Mouse (Mus musculus) intestine, postnatal 0 days (tissue): Measurements from ENCODE around the gene Aurkaip1. TPM values are rescaled to one million over a fixed set of nuclear protein-coding genes. Genes with fewer than 3 reads are reported as not detected.

ENCODE experiments used
- ATAC-seq: fragments of 200-750 bp; cut with Nextera tagmentation; 2 replicates; pipeline ENCODE4 v1.8.0; 2017; ENCODE audit warnings: mild to moderate bottlenecking, moderate TSS enrichment, moderate library complexity
- H3K27ac ChIP-seq: fragments of 300-500 bp; sonication (generic); 2 replicates; pipeline ENCODE4 v1.5.1; 2014; ENCODE audit warnings: mild to moderate bottlenecking, low read depth, low read length, moderate library complexity
- H3K27me3 ChIP-seq: fragments of 300-500 bp; sonication (generic); replicated peaks from 2 replicates; pipeline ENCODE4 v1.6.1; 2014; ENCODE audit warnings: low read length, mixed read lengths; ENCODE audit not compliant: control insufficient read depth, insufficient read depth
- H3K36me3 ChIP-seq: fragments of 300-500 bp; sonication (generic); 2 replicates; pipeline ENCODE4 v1.6.1; 2014; ENCODE audit warnings: mild to moderate bottlenecking, moderate library complexity; ENCODE audit not compliant: control insufficient read depth, insufficient read depth
- H3K4me1 ChIP-seq: fragments of 300-500 bp; sonication (generic); replicated peaks from 2 replicates; pipeline ENCODE4 v1.6.1; 2014; ENCODE audit warnings: antibody characterized with exemption, low read length, mixed read lengths; ENCODE audit not compliant: control insufficient read depth, insufficient read depth
- H3K4me2 ChIP-seq: fragments of 300-500 bp; sonication (generic); replicated peaks from 2 replicates; pipeline ENCODE4 v1.6.1; 2014; ENCODE audit warnings: low read depth, mild to moderate bottlenecking, moderate library complexity
- H3K4me3 ChIP-seq: fragments of 300-500 bp; sonication (generic); 2 replicates; pipeline ENCODE4 v1.5.1; 2014; ENCODE audit warnings: low read depth, low read length
- H3K9ac ChIP-seq: fragments of 300-500 bp; sonication (generic); 2 replicates; pipeline ENCODE4 v1.6.1; 2014; ENCODE audit warnings: mild to moderate bottlenecking, low read depth, low read length
- H3K9me3 ChIP-seq: fragments of 300-500 bp; sonication (generic); 2 replicates; pipeline ENCODE4 v1.6.1; 2016; ENCODE audit warnings: mixed run types; ENCODE audit not compliant: control insufficient read depth
- CTCF ChIP-seq: sonication (generic); IDR thresholded peaks from 2 replicates; pipeline ENCODE4 v1.5.1; 2016; ENCODE audit warnings: low read depth, mild to moderate bottlenecking, control low read depth, antibody characterized with exemption, moderate library complexity
- WGBS: fragments of 180-500 bp; shearing (Covaris S2); extraction: QIAGEN DNeasy Blood & Tissue Kit; methylation state at CpG from one replicate; pipeline ENCODE4 v1.1.7; 2014; 5-methylcytosine and 5-hydroxymethylcytosine counted together
- polyA plus RNA-seq: library from polyadenylated mRNA; unstranded; fragments of >200 nt; fragmentation: Nextera tagmentation; extraction: Ambion mirVana; gene quantifications from 2 replicates; pipeline ENCODE4 v1.2.1, GENCODE M21; 2015

Gene Aurkaip1
- polyA plus RNA-seq, 1 experiment from 2014 or later: 152 TPM

DNA sequence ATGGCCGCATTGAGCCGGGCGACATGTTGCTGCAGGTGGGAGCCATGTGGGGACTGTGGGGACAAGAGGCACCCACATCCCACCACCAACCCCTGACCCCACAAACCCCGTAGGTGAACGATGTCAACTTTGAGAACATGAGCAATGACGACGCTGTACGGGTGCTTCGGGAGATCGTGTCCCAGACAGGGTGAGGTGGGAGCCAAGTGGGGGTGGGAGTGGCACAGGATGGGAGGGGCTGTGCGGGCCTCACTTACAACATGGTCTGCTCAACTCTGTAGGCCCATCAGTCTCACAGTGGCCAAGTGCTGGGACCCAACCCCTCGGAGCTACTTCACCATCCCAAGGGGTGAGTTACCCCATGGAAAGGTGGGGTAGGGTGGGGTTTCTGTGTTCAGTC, 23.9 kb downstream of the Aurkaip1 start:
- no peak overlapping the region for H3K27ac ChIP-seq
- no peak overlapping the region for H3K4me2 ChIP-seq
- WGBS: 92% methylated on average over 12 of the region's 12 CpGs
- H3K27me3 ChIP-seq: no peaks in the 10 kb centered on the region
- no peaks in the 10 kb centered on the region for H3K9me3 ChIP-seq
- no peak for TF ChIP-seq CTCF
- H3K4me1 ChIP-seq: no peaks in the 10 kb centered on the region
- H3K9ac ChIP-seq: no peak overlapping the region
- peaks cover 56% of the 10 kb centered on the region for H3K36me3 ChIP-seq
- H3K4me3 ChIP-seq: no peak overlapping the region
- no peak for ATAC-seq

DNA sequence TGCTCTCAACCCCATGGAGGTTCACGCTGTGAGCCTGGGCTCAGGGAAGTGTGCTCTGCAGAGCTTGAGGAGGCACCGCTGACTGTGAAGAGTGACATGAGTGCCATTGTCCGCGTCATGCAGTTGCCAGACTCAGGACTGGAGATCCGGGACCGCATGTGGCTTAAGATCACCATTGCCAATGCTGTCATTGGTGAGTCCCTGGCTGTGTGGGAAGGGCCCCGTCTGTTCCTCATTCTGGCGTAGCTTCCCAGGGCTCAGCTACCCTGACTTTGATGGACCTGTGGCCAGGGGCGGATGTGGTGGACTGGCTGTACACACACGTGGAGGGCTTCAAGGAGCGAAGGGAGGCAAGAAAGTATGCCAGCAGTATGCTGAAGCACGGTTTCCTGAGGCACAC, 25.0 kb downstream of the Aurkaip1 start:
- H3K4me1 ChIP-seq: no peaks in the 10 kb centered on the region
- no peak overlapping the region for H3K4me3 ChIP-seq
- H3K4me2 ChIP-seq: no peak overlapping the region
- no peaks in the 10 kb centered on the region for H3K27me3 ChIP-seq
- TF ChIP-seq CTCF: no peak
- ATAC-seq: no peak
- no peaks in the 10 kb centered on the region for H3K9me3 ChIP-seq
- H3K9ac ChIP-seq: no peak overlapping the region
- peaks cover 56% of the 10 kb centered on the region for H3K36me3 ChIP-seq
- WGBS: 94% methylated on average over 12 of the region's 12 CpGs
- no peak overlapping the region for H3K27ac ChIP-seq

DNA sequence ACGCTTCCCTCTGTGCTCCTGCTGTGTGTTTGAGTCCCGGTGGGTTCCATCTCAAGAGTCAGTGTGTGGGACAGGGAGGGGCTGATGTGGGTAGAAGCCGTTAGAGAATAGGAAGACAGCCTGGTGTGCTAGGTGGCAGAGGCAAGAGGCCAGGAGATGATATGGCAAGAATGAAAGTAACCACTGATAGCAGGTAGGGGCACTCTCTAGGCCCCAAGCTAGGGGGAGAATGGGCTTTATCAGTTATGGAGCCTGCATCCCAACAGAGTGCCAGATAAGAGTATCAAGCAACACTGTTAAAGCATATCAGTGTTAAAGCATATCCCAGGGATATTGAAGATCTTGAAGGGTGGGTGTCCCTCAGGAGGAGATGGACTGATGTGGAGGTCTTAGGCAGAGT, 25.8 kb downstream of the Aurkaip1 start:
- H3K9ac ChIP-seq: no peak overlapping the region
- WGBS: 83% methylated on average over 3 of the region's 3 CpGs
- no peak overlapping the region for H3K27ac ChIP-seq
- H3K4me1 ChIP-seq: no peaks in the 10 kb centered on the region
- H3K4me2 ChIP-seq: no peak overlapping the region
- no peak for ATAC-seq
- TF ChIP-seq CTCF: no peak
- peaks cover 58% of the 10 kb centered on the region for H3K36me3 ChIP-seq
- H3K27me3 ChIP-seq: no peaks in the 10 kb centered on the region
- H3K4me3 ChIP-seq: no peak overlapping the region
- H3K9me3 ChIP-seq: no peaks in the 10 kb centered on the region

DNA sequence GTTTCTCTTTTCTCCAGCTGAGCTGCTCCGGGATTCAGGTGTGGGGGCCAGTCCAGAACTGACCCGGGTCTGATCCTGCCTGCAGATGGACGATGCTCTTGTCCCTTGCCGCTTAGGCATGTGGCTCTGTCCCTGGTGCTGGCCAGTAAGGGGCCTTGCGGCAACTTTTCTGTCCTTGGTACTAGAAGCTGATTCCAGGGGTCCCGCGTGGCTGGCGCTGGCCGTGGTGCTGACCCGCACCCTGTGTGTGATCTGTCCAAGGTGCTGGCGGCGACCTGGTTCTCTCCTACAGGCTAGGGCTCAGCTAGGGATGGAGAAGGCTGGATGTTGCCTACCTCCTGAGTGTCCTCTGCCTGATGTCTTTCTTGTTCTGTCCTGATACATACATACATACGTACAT, 28.2 kb downstream of the Aurkaip1 start:
- H3K9me3 ChIP-seq: no peaks in the 10 kb centered on the region
- peaks cover 52% of the 10 kb centered on the region for H3K36me3 ChIP-seq
- H3K4me3 ChIP-seq: no peak overlapping the region
- no peak overlapping the region for H3K27ac ChIP-seq
- no peak overlapping the region for H3K9ac ChIP-seq
- H3K4me2 ChIP-seq: no peak overlapping the region
- TF ChIP-seq CTCF: peak; percentile 20; the same call in 1 of the 2 replicates
- no peaks in the 10 kb centered on the region for H3K4me1 ChIP-seq
- ATAC-seq: no peak
- no peaks in the 10 kb centered on the region for H3K27me3 ChIP-seq
- WGBS: 19% methylated on average over 13 of the region's 13 CpGs

DNA sequence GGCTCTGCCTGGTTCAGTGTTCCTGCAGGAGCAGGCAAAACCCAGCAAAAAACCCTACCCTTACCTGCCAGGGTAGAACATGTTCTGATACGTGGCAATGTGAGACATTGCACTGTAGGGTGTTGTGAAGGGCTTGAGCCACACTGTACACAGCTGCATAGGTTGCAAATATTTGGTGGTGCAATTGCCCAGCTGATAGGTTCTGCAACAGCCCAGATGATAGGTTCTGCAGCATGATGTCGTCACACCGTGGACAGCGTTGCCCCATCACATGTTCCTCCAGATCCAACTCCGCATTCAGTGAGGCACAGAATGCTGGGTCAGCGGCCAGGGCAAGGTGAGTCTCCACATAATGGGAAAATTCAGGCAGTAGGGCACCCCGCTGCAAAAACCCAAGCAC, 30.7 kb downstream of the Aurkaip1 start:
- 87% methylated on average over 7 of the region's 7 CpGs for WGBS
- Histone ChIP-seq H3K9ac (no peak overlapping the region), H3K4me2 (no peak overlapping the region), H3K4me1 (no peaks in the 10 kb centered on the region), H3K4me3 (no peak overlapping the region), H3K36me3 (peaks cover 53% of the 10 kb centered on the region), H3K9me3 (no peaks in the 10 kb centered on the region), H3K27me3 (no peaks in the 10 kb centered on the region), H3K27ac (no peak overlapping the region)
- TF ChIP-seq CTCF: no peak
- no peak for ATAC-seq

DNA sequence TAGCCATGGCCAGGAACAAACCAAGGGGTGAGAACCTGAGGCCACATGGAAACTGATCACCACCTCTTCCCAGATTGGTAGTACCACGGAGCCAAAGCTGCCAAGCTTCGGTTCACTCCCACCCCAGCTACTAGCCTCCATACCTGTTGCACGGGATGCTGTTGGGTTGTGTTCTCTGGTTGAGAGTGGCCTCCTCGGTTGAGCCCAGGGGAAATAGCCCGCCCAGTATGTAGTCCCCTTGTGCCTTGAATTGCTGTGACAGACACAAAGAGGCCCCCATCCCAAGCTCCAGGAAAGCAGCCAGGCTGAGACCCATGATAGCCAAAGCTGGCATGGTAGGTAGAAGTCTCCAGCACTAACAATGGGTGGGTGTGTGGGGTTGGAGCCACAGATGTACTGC, 31.9 kb downstream of the Aurkaip1 start, which contains the start of gene Tas1r3:
Gene Tas1r3, minus strand, starts transcription at position 362 of the 400 bp plus-strand sequence.
- no peak for ATAC-seq
- WGBS: 68% methylated on average over 5 of the region's 5 CpGs
- Histone ChIP-seq H3K27ac (no peak within 1 kb of the TSS), H3K9me3 (no peaks in the 10 kb centered on the region), H3K4me3 (no peak within 1 kb of the TSS), H3K4me1 (no peaks in the 10 kb centered on the region), H3K9ac (no peak within 1 kb of the TSS), H3K27me3 (no peaks in the 10 kb centered on the region), H3K36me3 (peaks cover 45% of the 10 kb centered on the region), H3K4me2 (no peak within 1 kb of the TSS)
- TF ChIP-seq CTCF: no peak
